Mouse (Mus musculus) CH12.LX (cell line): ENCODE data around the gene Nos1. TPM values are rescaled to one million over a fixed set of nuclear protein-coding genes. Genes with fewer than 3 reads are reported as not detected.

Experiments
- DNase-seq: peaks from one replicate; pipeline ENCODE4 v3.0.0-alpha.2; 2013; ENCODE audit errors: extremely low read depth
- H3K27ac ChIP-seq: 2 replicates; pipeline ENCODE4 v1.5.1; 2012; ENCODE audit warnings: low read depth, mild to moderate bottlenecking, control low read depth, moderate library complexity; ENCODE audit not compliant: insufficient read depth
- H3K27me3 ChIP-seq: replicated peaks from 2 replicates; pipeline ENCODE3; 2012; ENCODE audit warnings: inconsistent platforms
- H3K36me3 ChIP-seq, 2 experiments: replicated peaks in 1 of 2; 2 replicates each; pipeline versions ENCODE3 to v1.6.1; 2012; ENCODE audit warnings: inconsistent platforms in 1 of 2, low read length in 1 of 2, mild to moderate bottlenecking in 1 of 2, mixed read lengths in 1 of 2, moderate library complexity in 1 of 2; ENCODE audit not compliant: control insufficient read depth in 1 of 2, insufficient read depth in 1 of 2
- H3K4me1 ChIP-seq, 2 experiments: 2 replicates each; pipeline ENCODE4 v1.6.1; 2012; ENCODE audit warnings: inconsistent platforms in 1 of 2, moderate library complexity in 1 of 2; ENCODE audit not compliant: insufficient read depth in 2 of 2, control insufficient read depth in 1 of 2
- H3K4me2 ChIP-seq: 2 replicates; pipeline ENCODE4 v1.6.1; 2012; ENCODE audit warnings: low read depth, mild to moderate bottlenecking, control low read depth; ENCODE audit not compliant: poor library complexity, insufficient read depth, severe bottlenecking
- H3K4me3 ChIP-seq, 3 experiments: fragments of 150-350 bp in 1 of 3; sonication (generic) in 1 of 3; replicated peaks in 1 of 3; 2 replicates each; pipeline versions ENCODE3 to v1.5.1; 2011 to 2012; ENCODE audit warnings: low read depth in 2 of 3, low read length in 2 of 3, mild to moderate bottlenecking in 2 of 3, moderate library complexity in 2 of 3, control low read depth in 1 of 3, improper control_type of control experiment in 1 of 3, inconsistent platforms in 1 of 3, mixed read lengths in 1 of 3; ENCODE audit not compliant: poor library complexity in 1 of 3
- H3K79me2 ChIP-seq: replicated peaks from 2 replicates; pipeline ENCODE4 v1.6.1; 2012; ENCODE audit warnings: mild to moderate bottlenecking, moderate library complexity; ENCODE audit not compliant: control insufficient read depth, poor library complexity, insufficient read depth, severe bottlenecking; ENCODE audit errors: extremely low read depth
- H3K9ac ChIP-seq: 2 replicates; pipeline ENCODE4 v1.6.1; 2012; ENCODE audit warnings: low read depth, mild to moderate bottlenecking, control low read depth, moderate library complexity; ENCODE audit not compliant: insufficient read depth
- H3K9me3 ChIP-seq: replicated peaks from 2 replicates; pipeline ENCODE3; 2012; ENCODE audit warnings: low read length, inconsistent platforms, mixed read lengths
- CHD1 ChIP-seq: IDR thresholded peaks from 2 replicates; pipeline ENCODE4 v1.6.1; 2012; ENCODE audit warnings: low read depth, low read length, improper control_type of control experiment, inconsistent platforms
- CTCF ChIP-seq, 2 experiments: IDR thresholded peaks in 1 of 2; conservative IDR thresholded peaks in 1 of 2; 2 replicates each; pipeline ENCODE4 v1.5.1; 2011 to 2012; ENCODE audit warnings: low read depth in 2 of 2, low read length in 2 of 2, improper control_type of control experiment in 1 of 2, inconsistent platforms in 1 of 2, mild to moderate bottlenecking in 1 of 2, moderate library complexity in 1 of 2
- ELF1 ChIP-seq: IDR thresholded peaks from 2 replicates; pipeline ENCODE4 v1.6.1; 2014; ENCODE audit warnings: low read depth, mild to moderate bottlenecking, inconsistent platforms, low read length, improper control_type of control experiment
- HCFC1 ChIP-seq: IDR thresholded peaks from 2 replicates; pipeline ENCODE4 v1.6.1; 2012; ENCODE audit warnings: low read depth, mild to moderate bottlenecking, inconsistent platforms, low read length, improper control_type of control experiment
- JUN ChIP-seq: IDR thresholded peaks from 2 replicates; pipeline ENCODE4 v1.6.1; 2011; ENCODE audit warnings: low read depth, mild to moderate bottlenecking, low read length, improper control_type of control experiment, moderate library complexity; ENCODE audit not compliant: insufficient read depth
- MAX ChIP-seq: IDR thresholded peaks from 2 replicates; pipeline ENCODE4 v1.6.1; 2011; ENCODE audit warnings: low read length, improper control_type of control experiment
- MEF2A ChIP-seq: IDR thresholded peaks from 2 replicates; pipeline ENCODE4 v1.6.1; 2014; ENCODE audit warnings: low read depth, mild to moderate bottlenecking, inconsistent platforms, low read length, improper control_type of control experiment, borderline replicate concordance
- MXI1 ChIP-seq: IDR thresholded peaks from 2 replicates; pipeline ENCODE4 v1.6.1; 2011; ENCODE audit warnings: mild to moderate bottlenecking, low read depth, low read length, improper control_type of control experiment
- NELFE ChIP-seq: IDR thresholded peaks from 2 replicates; pipeline ENCODE4 v1.6.1; 2011; ENCODE audit warnings: low read depth, low read length, improper control_type of control experiment
- NRF1 ChIP-seq: IDR thresholded peaks from 2 replicates; pipeline ENCODE4 v1.6.1; 2014; ENCODE audit warnings: low read depth, mild to moderate bottlenecking, inconsistent platforms, low read length, improper control_type of control experiment, moderate library complexity
- POLR2A ChIP-seq: IDR thresholded peaks from 2 replicates; pipeline ENCODE4 v1.6.1; 2011; ENCODE audit warnings: low read depth, mild to moderate bottlenecking, improper control_type of control experiment, low read length
- SIN3A ChIP-seq: IDR thresholded peaks from 2 replicates; pipeline ENCODE4 v1.6.1; 2012; ENCODE audit warnings: low read length, improper control_type of control experiment, inconsistent platforms
- SMC3 ChIP-seq: IDR thresholded peaks from 2 replicates; pipeline ENCODE4 v1.6.1; 2011; ENCODE audit warnings: low read depth, low read length, improper control_type of control experiment
- TBP ChIP-seq: conservative IDR thresholded peaks from 2 replicates; pipeline ENCODE4 v1.6.1; 2011; ENCODE audit warnings: low read depth, low read length, improper control_type of control experiment
- TCF12 ChIP-seq: IDR thresholded peaks from 2 replicates; pipeline ENCODE4 v1.6.1; 2014; ENCODE audit warnings: low read depth, mild to moderate bottlenecking, inconsistent platforms, low read length, improper control_type of control experiment
- UBTF ChIP-seq: IDR thresholded peaks from 2 replicates; pipeline ENCODE4 v1.6.1; 2012; ENCODE audit warnings: low read depth, mild to moderate bottlenecking, inconsistent platforms, low read length, improper control_type of control experiment, moderate library complexity
- USF1 ChIP-seq: IDR thresholded peaks from 2 replicates; pipeline ENCODE4 v1.6.1; 2014; ENCODE audit warnings: low read depth, mild to moderate bottlenecking, inconsistent platforms, low read length, improper control_type of control experiment
- USF2 ChIP-seq: conservative IDR thresholded peaks from 2 replicates; pipeline ENCODE4 v1.6.1; 2011; ENCODE audit warnings: low read depth, low read length, improper control_type of control experiment
- ZC3H11A ChIP-seq: IDR thresholded peaks from 2 replicates; pipeline ENCODE4 v1.6.1; 2012; ENCODE audit warnings: low read depth, mild to moderate bottlenecking, inconsistent platforms, low read length, improper control_type of control experiment
- dilution Hi-C: fragments of 300-500 bp; cut with MboI; formaldehyde crosslinking; loops from 2 replicates; pipeline ENCODE4 v1.14.3; 2020; ENCODE audit warnings: low sequenced_read_pairs; ENCODE audit not compliant: extremely low pct_unique_long_range_greater_than_20kb, extremely low pct_ligation_motif_present
- in situ Hi-C: fragments of 300-500 bp; cut with MboI; formaldehyde crosslinking; loops from 3 replicates; pipeline ENCODE4 v1.14.3; 2019; ENCODE audit warnings: low sequenced_read_pairs, low pct_ligation_motif_present, low pct_unique_long_range_greater_than_20kb, mixed read lengths
- polyA plus RNA-seq: library from polyadenylated mRNA; unstranded; fragments of >175 nt; gene quantifications from 2 replicates; pipeline ENCODE4 v1.2.1, GENCODE M21; 2012; ENCODE audit warnings: low read depth; ENCODE audit not compliant: insufficient read length
- total RNA-seq, 2 experiments: library from RNA; depleted of rRNA; stranded (reverse); fragments of 300-350 nt in 1 of 2; fragments of >200 nt in 1 of 2; gene quantifications; 2 replicates each; pipeline ENCODE4 v1.2.3; 2012 to 2014

The Nos1 gene
- total and polyA plus RNA-seq, 3 experiments, result 2.4 to 17.0 (median 5.6) TPM

GRCm38 (mm10) chr5:117976263-117976656, 195.4 kb downstream of the Nos1 start:
- Histone ChIP-seq H3K79me2 (no peaks in the 10 kb centered on the region), H3K4me3 (peak overlapping the region; percentile 48 to 100 (median 96)), H3K9ac (no peak overlapping the region), H3K27me3 (no peaks in the 10 kb centered on the region), H3K27ac (no peak overlapping the region), H3K9me3 (no peaks in the 10 kb centered on the region), H3K36me3 (peaks cover 19 to 35% of the 10 kb centered on the region in 2 experiments), H3K4me2 (peak overlapping the region; percentile 62; the same call in 1 of the 2 replicates), H3K4me1 (peaks cover 9 to 25% of the 10 kb centered on the region in 2 experiments)
- dilution Hi-C loops (no loop called here), in situ Hi-C loops (no loop called here)
- no peak for DNase-seq
- no peak for TF ChIP-seq TBP

DNA sequence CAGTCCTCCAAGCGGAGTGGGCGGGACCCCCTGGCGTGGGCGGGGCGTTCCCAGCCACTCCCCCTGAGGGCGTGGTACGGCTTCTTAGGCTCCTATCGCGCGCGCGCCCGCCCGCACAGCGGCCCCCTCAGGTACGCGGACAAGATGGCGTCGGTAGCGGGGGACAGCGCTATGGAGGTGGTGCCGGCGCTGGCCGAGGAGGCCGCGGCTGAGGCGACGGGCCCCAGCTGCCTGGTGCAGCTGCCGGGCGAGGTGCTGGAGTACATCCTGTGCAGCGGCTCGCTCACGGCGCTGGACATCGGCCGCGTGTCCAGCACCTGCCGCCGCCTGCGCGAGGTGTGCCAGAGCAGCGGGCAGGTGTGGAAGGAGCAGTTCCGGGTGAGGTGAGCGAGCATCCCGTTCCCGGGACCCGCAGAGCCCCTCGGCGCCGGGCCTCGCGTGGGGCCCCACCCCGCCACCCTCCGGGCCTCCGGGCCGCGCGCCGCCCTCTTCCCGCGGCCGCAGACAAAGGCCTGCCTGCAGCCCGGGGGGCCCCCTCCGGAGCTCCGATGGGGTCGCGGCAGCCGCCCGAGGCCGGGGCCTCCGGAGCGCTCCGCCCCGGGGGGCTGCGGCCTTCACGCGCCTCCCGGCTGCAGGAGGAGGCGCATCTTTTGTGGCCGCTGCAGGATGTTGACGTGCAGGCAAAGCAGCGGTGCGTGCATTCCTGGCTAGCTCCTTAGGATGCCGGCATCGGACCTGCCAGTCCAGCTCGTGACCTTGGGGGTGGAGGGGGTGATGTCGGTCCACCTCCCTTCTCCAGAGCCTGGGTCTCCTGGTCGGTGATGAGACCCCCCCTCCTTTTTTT, 196.0 kb downstream of the Nos1 start, which contains the start of gene Fbxo21:
TSS of gene Fbxo21 (plus strand) at position 74 of the 844 bp plus-strand sequence.
- Histone ChIP-seq H3K27ac (no peak within 1 kb of the TSS), H3K9ac (peak within 1 kb of the TSS; percentile 87), H3K4me1 (peaks cover 9 to 25% of the 10 kb centered on the region in 2 experiments), H3K36me3 (peaks cover 21 to 41% of the 10 kb centered on the region in 2 experiments), H3K79me2 (no peaks in the 10 kb centered on the region), H3K27me3 (no peaks in the 10 kb centered on the region), H3K9me3 (no peaks in the 10 kb centered on the region), H3K4me3 (peak within 1 kb of the TSS; percentile 84 to 100 (median 96)), H3K4me2 (peak within 1 kb of the TSS; percentile 96)
- in situ Hi-C loops, result no loop called here
- dilution Hi-C loops, result no loop called here
- peak; percentile 87 for DNase-seq
- TF ChIP-seq SIN3A, result peak; percentile 85; the same call in 1 of the 2 replicates
- no peak for TF ChIP-seq ZC3H11A
- no peak for TF ChIP-seq CTCF (conservative IDR thresholded peaks at IDR 0.05 in 1 of 2, IDR thresholded peaks at IDR 0.05 in 1 of 2; ENCODE audit: low read depth in 2 of 2, low read length in 2 of 2)
- TF ChIP-seq POLR2A, result peak; percentile 79
- no peak for TF ChIP-seq JUN
- TF ChIP-seq SMC3, result no peak
- peak; percentile 76 for TF ChIP-seq NELFE
- TF ChIP-seq CHD1, result no peak
- TF ChIP-seq USF2, result no peak
- TF ChIP-seq TCF12, result peak; percentile 81
- peak; percentile 70 for TF ChIP-seq NRF1
- no peak for TF ChIP-seq USF1
- peak; percentile 49; the same call in 1 of the 2 replicates for TF ChIP-seq ELF1
- TF ChIP-seq HCFC1, result peak; percentile 43; the same call in 1 of the 2 replicates
- no peak; the same call in 1 of the 2 replicates for TF ChIP-seq UBTF
- TF ChIP-seq MEF2A, result 0 out of 2 replicates have a peak, but pooled peaks have one; percentile 11
- TF ChIP-seq MAX, result peak; percentile 57; the same call in 1 of the 2 replicates
- TF ChIP-seq MXI1, result peak; percentile 31
